Mouse (Mus musculus) forebrain, embryonic 16.5 days (tissue): ENCODE data around the gene Kirrel3. TPM values are rescaled to one million over a fixed set of nuclear protein-coding genes. Genes with fewer than 3 reads are reported as not detected.

ENCODE experiments used
- ATAC-seq: fragments of 200-750 bp; cut with Nextera tagmentation; 2 replicates; pipeline ENCODE4 v1.8.0; 2017; ENCODE audit warnings: mild to moderate bottlenecking, moderate library complexity
- H3K27ac ChIP-seq: fragments of 300-500 bp; sonication (generic); 2 replicates; pipeline ENCODE4 v1.5.1; 2014; ENCODE audit warnings: low read length, control low read depth
- H3K27me3 ChIP-seq: fragments of 300-500 bp; sonication (generic); replicated peaks from 2 replicates; pipeline ENCODE4 v1.6.1; 2014; ENCODE audit warnings: low read length; ENCODE audit not compliant: control insufficient read depth, insufficient read depth
- H3K36me3 ChIP-seq: fragments of 300-500 bp; sonication (generic); 2 replicates; pipeline ENCODE4 v1.6.1; 2014; ENCODE audit not compliant: control insufficient read depth, insufficient read depth
- H3K4me1 ChIP-seq: fragments of 300-500 bp; sonication (generic); replicated peaks from 2 replicates; pipeline ENCODE4 v1.6.1; 2014; ENCODE audit warnings: low read length; ENCODE audit not compliant: control insufficient read depth, insufficient read depth
- H3K4me2 ChIP-seq: fragments of 300-500 bp; sonication (generic); 2 replicates; pipeline ENCODE4 v1.6.1; 2014; ENCODE audit warnings: mild to moderate bottlenecking, low read length, control low read depth
- H3K4me3 ChIP-seq: fragments of 300-500 bp; sonication (generic); replicated peaks from 2 replicates; pipeline ENCODE4 v1.5.1; 2014; ENCODE audit warnings: mild to moderate bottlenecking, low read length, control low read depth
- H3K9ac ChIP-seq: fragments of 300-500 bp; sonication (generic); replicated peaks from 2 replicates; pipeline ENCODE4 v1.6.1; 2014; ENCODE audit warnings: low read depth, low read length, control low read depth
- H3K9me3 ChIP-seq: fragments of 300-500 bp; sonication (generic); 2 replicates; pipeline ENCODE4 v1.6.1; 2016; ENCODE audit warnings: low read length; ENCODE audit not compliant: control insufficient read depth
- WGBS: fragments of 180-500 bp; shearing (Covaris S2); extraction: QIAGEN DNeasy Blood & Tissue Kit; methylation state at CpG from one replicate; pipeline ENCODE4 v1.1.7; 2014; 5-methylcytosine and 5-hydroxymethylcytosine counted together
- polyA plus RNA-seq: library from polyadenylated mRNA; unstranded; fragments of >200 nt; fragmentation: Nextera tagmentation; extraction: Ambion mirVana; gene quantifications from 2 replicates; pipeline ENCODE4 v1.2.1, GENCODE M21; 2015

The Kirrel3 gene
- polyA plus RNA-seq, 1 experiment from 2014 or later: 62.7 TPM

DNA sequence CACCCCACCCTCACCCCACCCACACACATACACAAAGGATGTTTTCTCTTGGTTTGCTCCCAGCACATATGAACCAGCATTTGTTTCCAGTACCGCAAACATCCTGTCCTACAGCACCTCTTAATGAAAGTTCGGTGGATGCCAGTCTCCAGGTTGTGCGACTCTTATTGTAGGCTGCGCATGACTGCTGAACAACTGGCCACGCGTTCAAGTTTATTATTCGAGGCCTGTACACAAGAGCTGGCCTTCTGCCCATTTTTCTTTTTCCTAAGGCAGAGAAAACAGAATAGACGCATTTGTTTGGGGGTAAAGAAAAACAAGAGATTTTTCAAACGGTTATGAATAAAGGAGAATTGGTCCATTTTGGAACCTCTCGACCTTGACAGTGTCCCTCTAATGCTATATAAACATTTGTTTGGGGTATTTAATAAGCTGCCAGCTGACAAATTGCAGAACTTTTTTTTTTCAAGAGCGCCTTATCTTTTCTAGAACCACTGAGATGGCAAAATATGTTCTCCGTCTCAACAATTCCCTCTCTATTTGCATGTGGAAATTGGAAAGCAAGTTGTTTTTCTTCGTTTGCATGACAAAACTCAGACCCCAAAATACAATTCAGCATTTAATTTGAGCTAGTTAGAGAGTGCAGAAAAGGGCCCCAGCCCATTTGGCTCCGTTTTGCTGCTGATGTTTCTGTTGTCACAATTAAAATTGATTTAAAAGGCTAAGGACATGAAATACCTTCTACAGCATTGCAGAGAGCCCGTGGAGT lies 179.9 kb downstream of the Kirrel3 start:
- peak; percentile 61; the same call in 1 of the 2 replicates for ATAC-seq

DNA sequence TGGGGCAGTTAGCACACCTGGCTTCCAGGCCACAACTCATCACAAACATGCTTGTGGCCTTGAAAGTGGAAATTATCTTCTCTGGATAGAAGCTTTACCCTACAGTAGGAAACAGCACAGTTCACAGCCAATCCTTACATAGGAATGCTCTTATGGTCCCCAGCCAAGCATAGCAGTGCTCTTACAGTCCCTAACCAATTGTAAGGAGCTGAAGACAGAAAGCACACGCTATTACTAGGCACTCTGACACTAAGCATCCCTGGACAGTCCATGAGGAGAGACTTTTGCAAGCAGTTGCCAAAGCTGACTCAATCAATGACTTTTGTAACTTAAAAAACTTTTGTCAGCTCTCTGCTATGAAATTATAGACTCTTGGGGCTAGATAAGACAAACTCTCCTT lies 181.5 kb downstream of the Kirrel3 start:
- no peak overlapping the region for H3K9ac ChIP-seq
- H3K4me2 ChIP-seq: no peak overlapping the region
- 89% methylated on average over 1 of the region's 1 CpGs for WGBS
- H3K4me3 ChIP-seq: no peak overlapping the region
- H3K4me1 ChIP-seq: peaks cover 20% of the 10 kb centered on the region
- no peaks in the 10 kb centered on the region for H3K36me3 ChIP-seq
- H3K27me3 ChIP-seq: peaks cover 14% of the 10 kb centered on the region
- no peak overlapping the region for H3K27ac ChIP-seq
- no peak for ATAC-seq
- H3K9me3 ChIP-seq: no peaks in the 10 kb centered on the region

More for the DNA sequence above, 179.9 kb downstream of the Kirrel3 start:
- Histone ChIP-seq H3K4me3 (no peak overlapping the region), H3K4me2 (no peak overlapping the region), H3K36me3 (no peaks in the 10 kb centered on the region), H3K9me3 (no peaks in the 10 kb centered on the region), H3K27me3 (peaks cover 14% of the 10 kb centered on the region), H3K9ac (no peak overlapping the region), H3K4me1 (peaks cover 20% of the 10 kb centered on the region), H3K27ac (no peak overlapping the region)
- 13% methylated on average over 15 of the region's 15 CpGs for WGBS

DNA sequence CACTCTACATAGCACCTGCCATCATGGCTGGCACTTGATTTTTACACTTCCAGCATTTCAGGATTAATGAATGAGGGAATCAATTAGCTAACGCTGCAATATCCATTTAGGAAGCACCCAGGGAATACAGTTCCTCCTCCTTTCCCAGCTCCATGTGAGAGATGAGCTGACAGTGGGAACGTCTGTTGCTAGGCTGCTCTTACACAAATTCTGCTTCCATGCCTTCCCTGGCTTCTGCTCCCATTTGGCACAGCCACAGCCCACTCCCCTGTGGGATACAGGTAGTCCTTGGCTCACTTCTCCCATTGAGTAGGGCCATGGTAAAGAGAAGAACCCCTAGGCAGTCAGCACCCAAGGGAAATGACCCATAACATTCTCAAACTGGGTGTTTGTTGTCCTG lies 185.2 kb downstream of the Kirrel3 start:
- no peaks in the 10 kb centered on the region for H3K9me3 ChIP-seq
- H3K4me1 ChIP-seq: peaks cover 6% of the 10 kb centered on the region; the same call in 1 of the 2 replicates

DNA sequence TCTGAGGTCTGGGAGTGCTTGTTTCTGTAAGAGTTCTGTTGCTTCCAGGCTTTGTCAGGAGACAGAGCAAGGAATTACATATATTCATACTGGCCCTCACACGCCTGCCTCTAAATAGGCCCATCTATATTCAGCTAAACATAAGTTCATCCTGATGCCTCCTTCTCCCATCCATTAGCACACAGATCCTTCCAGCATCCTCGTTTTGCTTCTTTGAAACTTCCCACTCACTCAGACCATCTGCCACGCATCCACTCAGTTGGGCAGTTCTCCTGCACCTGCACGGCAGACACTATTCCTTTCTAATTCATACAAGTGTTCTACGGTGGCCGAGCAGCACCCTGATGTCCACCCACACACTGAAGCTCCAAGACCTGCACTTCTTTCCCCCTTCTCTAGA lies 201.1 kb downstream of the Kirrel3 start:
- WGBS: 81% methylated on average over 6 of the region's 6 CpGs

More for the DNA sequence above, 185.2 kb downstream of the Kirrel3 start:
- Histone ChIP-seq H3K4me3 (no peak overlapping the region), H3K27ac (no peak overlapping the region), H3K9ac (no peak overlapping the region), H3K4me2 (no peak overlapping the region), H3K27me3 (peaks cover 10% of the 10 kb centered on the region), H3K36me3 (no peaks in the 10 kb centered on the region)
- ATAC-seq: no peak
- 48% methylated on average over 2 of the region's 2 CpGs for WGBS

DNA sequence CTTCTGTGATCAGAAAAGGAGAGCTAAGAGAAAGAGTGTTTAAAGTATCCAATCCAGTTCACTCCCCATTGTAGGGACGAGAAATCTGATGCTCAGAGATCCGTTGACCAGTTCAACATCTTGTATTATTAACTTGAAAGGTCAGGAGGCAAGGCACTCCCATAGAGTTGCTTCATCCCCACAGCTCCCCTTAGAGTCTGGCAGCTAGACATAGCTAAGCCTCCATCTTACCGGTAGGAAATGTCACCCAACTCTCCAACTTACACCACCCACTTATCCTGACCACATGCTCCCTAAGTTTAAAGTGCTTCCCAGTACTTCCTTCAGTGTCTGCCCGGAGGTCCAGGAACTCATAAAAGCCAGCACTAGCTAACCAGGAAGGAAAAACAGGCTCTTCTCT lies 202.7 kb downstream of the Kirrel3 start:
- Histone ChIP-seq H3K9me3 (no peaks in the 10 kb centered on the region), H3K27ac (no peak overlapping the region), H3K4me3 (no peak overlapping the region), H3K4me2 (no peak overlapping the region), H3K36me3 (no peaks in the 10 kb centered on the region), H3K9ac (no peak overlapping the region), H3K27me3 (no peaks in the 10 kb centered on the region), H3K4me1 (peaks cover 3% of the 10 kb centered on the region; the same call in 1 of the 2 replicates)
- ATAC-seq: no peak
- WGBS: 53% methylated on average over 4 of the region's 4 CpGs

More for the DNA sequence above, 201.1 kb downstream of the Kirrel3 start:
- no peaks in the 10 kb centered on the region for H3K36me3 ChIP-seq
- no peak overlapping the region for H3K27ac ChIP-seq
- H3K4me3 ChIP-seq: no peak overlapping the region
- no peak overlapping the region for H3K9ac ChIP-seq
- H3K9me3 ChIP-seq: no peaks in the 10 kb centered on the region
- no peak overlapping the region for H3K4me2 ChIP-seq
- H3K4me1 ChIP-seq: peaks cover 3% of the 10 kb centered on the region; the same call in 1 of the 2 replicates
- no peaks in the 10 kb centered on the region for H3K27me3 ChIP-seq
- no peak for ATAC-seq

DNA sequence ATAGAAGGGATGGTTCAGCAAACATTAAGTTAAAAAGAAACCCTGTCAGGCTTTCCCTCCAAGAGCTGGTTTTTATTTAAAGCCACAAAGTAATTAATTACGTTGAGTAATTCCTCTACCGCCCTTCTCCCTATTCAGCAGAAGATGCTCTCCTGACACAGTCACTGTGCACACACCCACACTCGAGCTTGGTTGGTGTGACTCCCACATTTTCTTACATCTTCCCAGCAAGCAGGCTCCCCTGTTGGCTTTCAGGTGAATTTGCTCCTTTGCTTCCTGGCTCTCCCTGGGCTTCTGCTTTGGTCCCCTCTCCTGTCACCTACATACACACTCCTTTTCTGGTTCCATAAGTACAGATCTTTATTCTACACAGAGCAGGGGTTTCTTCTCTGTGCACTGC lies 203.7 kb downstream of the Kirrel3 start:
- no peak for ATAC-seq
- H3K36me3 ChIP-seq: no peaks in the 10 kb centered on the region
- H3K4me2 ChIP-seq: no peak overlapping the region
- H3K27me3 ChIP-seq: no peaks in the 10 kb centered on the region
- H3K27ac ChIP-seq: no peak overlapping the region
- H3K4me3 ChIP-seq: no peak overlapping the region
- WGBS: 74% methylated on average over 3 of the region's 3 CpGs
- peaks cover 3% of the 10 kb centered on the region; the same call in 1 of the 2 replicates for H3K4me1 ChIP-seq
- H3K9me3 ChIP-seq: no peaks in the 10 kb centered on the region
- no peak overlapping the region for H3K9ac ChIP-seq

DNA sequence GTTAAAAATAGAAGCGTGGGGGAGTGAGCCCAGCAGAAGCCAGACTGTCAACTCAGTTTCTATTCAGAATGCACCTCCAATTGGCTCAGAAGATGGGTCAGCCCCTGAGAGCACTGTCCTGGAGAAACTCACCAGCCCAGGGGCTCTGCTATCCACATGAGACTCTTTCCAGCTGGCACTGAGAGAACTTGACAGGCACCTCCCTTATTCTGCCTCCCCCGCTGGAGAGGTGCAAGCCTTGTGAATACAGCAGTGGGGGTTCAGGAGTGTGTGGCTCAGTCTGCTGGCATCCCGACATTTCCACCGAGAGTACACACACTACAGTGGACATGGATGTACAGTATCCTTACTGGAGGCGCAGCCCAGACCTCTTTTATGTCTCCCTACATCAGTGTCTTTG lies 210.0 kb downstream of the Kirrel3 start:
- no peaks in the 10 kb centered on the region for H3K9me3 ChIP-seq

DNA sequence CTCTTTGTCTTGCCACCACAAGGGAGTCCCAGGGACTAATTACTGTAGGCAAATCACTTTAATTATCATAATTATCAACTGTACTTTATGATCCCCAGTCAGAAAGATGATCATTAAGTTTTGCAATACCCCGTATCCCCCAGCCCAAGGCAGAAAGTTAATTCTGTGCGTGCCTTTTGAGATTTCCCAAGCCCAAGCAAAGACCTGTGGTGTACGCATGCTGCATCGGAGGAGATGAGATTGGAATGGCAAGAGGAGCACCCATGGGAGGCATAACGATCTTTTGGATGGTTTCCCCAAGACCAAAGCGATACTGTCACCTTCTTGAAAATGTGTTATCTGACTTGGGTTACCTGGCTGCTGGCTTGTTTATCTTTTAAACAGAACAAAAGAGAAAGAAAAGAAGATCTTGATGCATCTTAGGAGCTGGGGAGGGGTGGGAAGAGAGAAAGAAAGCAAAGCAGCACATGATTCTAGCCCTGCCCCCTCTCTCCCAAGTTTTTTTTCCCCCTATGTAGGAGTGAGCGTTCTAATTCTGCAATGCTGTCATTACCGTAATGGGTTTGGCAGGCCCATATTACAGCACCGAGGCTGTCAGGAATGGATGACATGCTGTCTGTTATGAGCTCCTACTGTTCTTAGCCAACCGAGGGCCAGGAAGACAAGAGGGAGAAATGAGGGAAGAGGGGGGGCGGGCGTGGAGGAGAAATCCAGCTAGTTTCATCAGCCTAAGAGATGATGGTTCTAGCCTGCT lies 218.0 kb downstream of the Kirrel3 start:
- H3K27ac ChIP-seq: peak overlapping the region; percentile 43; the same call in 1 of the 2 replicates

More for the DNA sequence above, 210.0 kb downstream of the Kirrel3 start:
- H3K4me2 ChIP-seq: no peak overlapping the region
- H3K27me3 ChIP-seq: no peaks in the 10 kb centered on the region
- no peak overlapping the region for H3K27ac ChIP-seq
- no peak for ATAC-seq
- H3K4me3 ChIP-seq: no peak overlapping the region
- peaks cover 3% of the 10 kb centered on the region; the same call in 1 of the 2 replicates for H3K4me1 ChIP-seq
- WGBS: 73% methylated on average over 5 of the region's 5 CpGs
- H3K36me3 ChIP-seq: no peaks in the 10 kb centered on the region
- no peak overlapping the region for H3K9ac ChIP-seq

DNA sequence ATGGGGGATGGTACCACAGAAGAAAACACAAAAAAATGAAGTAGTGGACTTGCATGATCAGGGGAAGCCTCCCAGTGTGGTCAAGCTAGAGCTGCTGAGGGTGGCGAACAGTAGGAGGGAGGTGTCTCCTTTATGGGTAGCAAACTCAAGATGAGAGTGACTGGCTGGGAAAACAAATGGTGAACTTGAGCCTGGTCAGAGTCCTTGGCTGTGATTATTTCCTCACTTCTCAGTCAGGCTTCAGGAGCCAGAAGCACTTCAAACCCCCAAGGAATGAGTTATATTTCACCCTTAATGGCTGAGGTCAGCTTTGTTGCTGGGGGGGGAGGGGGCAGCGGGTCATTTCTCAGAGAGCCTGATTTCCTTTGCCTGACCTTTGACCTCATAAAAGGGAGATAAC lies 218.7 kb downstream of the Kirrel3 start:
- ATAC-seq: no peak
- peaks cover 22% of the 10 kb centered on the region for H3K4me1 ChIP-seq
- WGBS: 78% methylated on average over 2 of the region's 2 CpGs
- no peaks in the 10 kb centered on the region for H3K27me3 ChIP-seq
- H3K27ac ChIP-seq: 0 out of 2 replicates have a peak overlapping the region, but pooled peaks have one; percentile 41
- H3K9ac ChIP-seq: no peak overlapping the region
- H3K9me3 ChIP-seq: no peaks in the 10 kb centered on the region
- no peak overlapping the region for H3K4me2 ChIP-seq
- no peak overlapping the region for H3K4me3 ChIP-seq
- no peaks in the 10 kb centered on the region for H3K36me3 ChIP-seq

More for the DNA sequence above, 218.0 kb downstream of the Kirrel3 start:
- WGBS: 65% methylated on average over 12 of the region's 12 CpGs
- Histone ChIP-seq H3K9ac (no peak overlapping the region), H3K4me3 (no peak overlapping the region), H3K27me3 (no peaks in the 10 kb centered on the region), H3K9me3 (no peaks in the 10 kb centered on the region), H3K36me3 (no peaks in the 10 kb centered on the region), H3K4me2 (no peak overlapping the region), H3K4me1 (peaks cover 22% of the 10 kb centered on the region)
- peak; percentile 94 for ATAC-seq
